Mouse (Mus musculus) liver, embryonic 16.5 days (tissue): Measurements from ENCODE around the gene Naa40. TPM values are rescaled to one million over a fixed set of nuclear protein-coding genes. Genes with fewer than 3 reads are reported as not detected.

Experiments used
- ATAC-seq: fragments of 200-750 bp; cut with Nextera tagmentation; 2 replicates; pipeline ENCODE4 v1.8.0; 2017; ENCODE audit warnings: low read depth, mild to moderate bottlenecking, moderate number of reproducible peaks, moderate library complexity
- H3K27ac ChIP-seq: fragments of 300-500 bp; sonication (generic); 2 replicates; pipeline ENCODE4 v1.5.1; 2014; ENCODE audit warnings: mild to moderate bottlenecking, low read length
- H3K27me3 ChIP-seq: fragments of 300-500 bp; sonication (generic); 2 replicates; pipeline ENCODE4 v1.6.1; 2014; ENCODE audit warnings: low read depth, low read length, mixed read lengths; ENCODE audit not compliant: control insufficient read depth, insufficient read depth
- H3K36me3 ChIP-seq: fragments of 300-500 bp; sonication (generic); 2 replicates; pipeline ENCODE4 v1.6.1; 2014; ENCODE audit warnings: mild to moderate bottlenecking; ENCODE audit not compliant: control insufficient read depth, insufficient read depth
- H3K4me1 ChIP-seq: fragments of 300-500 bp; sonication (generic); 2 replicates; pipeline ENCODE4 v1.6.1; 2014; ENCODE audit warnings: low read depth, low read length, mixed read lengths; ENCODE audit not compliant: control insufficient read depth
- H3K4me2 ChIP-seq: fragments of 300-500 bp; sonication (generic); 2 replicates; pipeline ENCODE4 v1.6.1; 2014; ENCODE audit warnings: low read depth, low read length, mixed read lengths
- H3K4me3 ChIP-seq: fragments of 300-500 bp; sonication (generic); 2 replicates; pipeline ENCODE4 v1.5.1; 2014; ENCODE audit warnings: low read depth, mild to moderate bottlenecking, low read length
- H3K9ac ChIP-seq: fragments of 300-500 bp; sonication (generic); 2 replicates; pipeline ENCODE4 v1.6.1; 2014; ENCODE audit warnings: low read depth, low read length
- H3K9me3 ChIP-seq: fragments of 300-500 bp; sonication (generic); replicated peaks from 2 replicates; pipeline ENCODE4 v1.6.1; 2016; ENCODE audit warnings: low read length; ENCODE audit not compliant: control insufficient read depth
- WGBS: fragments of 180-500 bp; shearing (Covaris S2); extraction: QIAGEN DNeasy Blood & Tissue Kit; methylation state at CpG from one replicate; pipeline ENCODE4 v1.1.7; 2014; ENCODE audit not compliant: insufficient replicate concordance; 5-methylcytosine and 5-hydroxymethylcytosine counted together
- polyA plus RNA-seq: library from polyadenylated mRNA; unstranded; fragments of >200 nt; fragmentation: Nextera tagmentation; extraction: Ambion mirVana; gene quantifications from 2 replicates; pipeline ENCODE4 v1.2.1, GENCODE M21; 2015

The Naa40 gene
- polyA plus RNA-seq, 1 experiment from 2014 or later: 22.1 TPM

DNA sequence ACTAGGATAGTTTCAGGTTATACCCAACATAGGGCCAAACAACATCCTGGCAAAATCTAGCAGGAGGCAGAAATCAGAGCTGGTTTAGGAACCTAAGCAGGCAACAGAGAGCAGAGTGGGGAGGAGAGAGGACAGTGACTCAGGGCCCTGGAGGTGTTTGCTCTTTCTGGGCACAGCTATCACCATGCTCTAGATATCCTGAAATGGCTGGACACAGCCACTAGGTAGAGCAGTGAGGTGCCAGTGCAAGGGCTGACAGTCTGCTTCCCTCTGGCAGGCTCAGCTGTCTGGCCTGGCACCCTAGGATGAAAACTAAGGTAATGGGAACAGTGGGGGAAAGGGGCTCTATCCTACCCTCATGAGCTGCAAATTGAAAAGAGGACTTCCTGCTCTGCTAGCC, 17.5 kb downstream of the Naa40 start:
- no peak overlapping the region for H3K27ac ChIP-seq
- H3K9me3 ChIP-seq: no peaks in the 10 kb centered on the region
- H3K4me2 ChIP-seq: no peak overlapping the region
- H3K27me3 ChIP-seq: no peaks in the 10 kb centered on the region
- H3K4me1 ChIP-seq: no peaks in the 10 kb centered on the region
- H3K9ac ChIP-seq: no peak overlapping the region
- no peak for ATAC-seq
- no peak overlapping the region for H3K4me3 ChIP-seq
- peaks cover 13% of the 10 kb centered on the region for H3K36me3 ChIP-seq

GRCm38 (mm10) chr19:7222196-7222595, 18.8 kb downstream of the Naa40 start:
- Histone ChIP-seq H3K9me3 (no peaks in the 10 kb centered on the region), H3K36me3 (peaks cover 1% of the 10 kb centered on the region), H3K4me3 (no peak overlapping the region), H3K9ac (no peak overlapping the region), H3K27ac (no peak overlapping the region), H3K4me2 (no peak overlapping the region), H3K27me3 (no peaks in the 10 kb centered on the region), H3K4me1 (peaks cover 6% of the 10 kb centered on the region)
- WGBS: 77% methylated on average over 6 of the region's 6 CpGs
- no peak for ATAC-seq

GRCm38 (mm10) chr19:7218753-7219152, 22.2 kb downstream of the Naa40 start:
- Histone ChIP-seq H3K27me3 (no peaks in the 10 kb centered on the region), H3K9me3 (no peaks in the 10 kb centered on the region), H3K9ac (no peak overlapping the region), H3K4me2 (no peak overlapping the region), H3K36me3 (peaks cover 19% of the 10 kb centered on the region), H3K4me3 (no peak overlapping the region), H3K4me1 (peaks cover 32% of the 10 kb centered on the region), H3K27ac (no peak overlapping the region)
- no peak for ATAC-seq
- 87% methylated on average over 5 of the region's 5 CpGs for WGBS

DNA sequence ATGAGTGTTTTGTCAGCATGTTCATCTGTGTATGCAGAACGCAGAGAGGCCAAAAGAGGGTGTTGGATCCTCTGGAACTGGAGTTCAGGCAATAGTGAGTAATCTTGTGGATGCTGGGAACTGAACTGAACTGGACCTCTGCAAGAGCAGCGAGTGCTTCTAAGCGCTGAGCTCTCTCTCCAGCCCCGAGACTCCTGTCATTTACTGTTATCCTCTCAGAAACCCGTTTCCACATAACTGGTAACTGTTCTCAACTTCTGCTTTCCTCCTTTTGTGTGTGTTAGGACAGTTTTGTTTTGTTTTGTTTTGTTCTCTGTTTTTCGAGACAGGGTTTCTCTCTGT, 23.1 kb downstream of the Naa40 start:
- ATAC-seq: 0 out of 2 replicates have a peak, but pooled peaks have one; percentile 4
- H3K4me2 ChIP-seq: peak overlapping the region; percentile 95
- H3K9me3 ChIP-seq: no peaks in the 10 kb centered on the region
- WGBS: 4% methylated on average over 6 of the region's 6 CpGs
- peak overlapping the region; percentile 53 for H3K27ac ChIP-seq
- H3K36me3 ChIP-seq: peaks cover 20% of the 10 kb centered on the region
- H3K4me1 ChIP-seq: peaks cover 32% of the 10 kb centered on the region
- H3K4me3 ChIP-seq: peak overlapping the region; percentile 72
- H3K9ac ChIP-seq: peak overlapping the region; percentile 65
- no peaks in the 10 kb centered on the region for H3K27me3 ChIP-seq

GRCm38 (mm10) chr19:7217162-7217925, 23.6 kb downstream of the Naa40 start, which contains the start of gene Cox8a:
TSS of gene Cox8a (minus strand) at chr19:7217616.
- Histone ChIP-seq H3K9ac (peak within 1 kb of the TSS; percentile 77), H3K27ac (peak within 1 kb of the TSS; percentile 78), H3K9me3 (no peaks in the 10 kb centered on the region), H3K4me2 (peak within 1 kb of the TSS; percentile 95), H3K4me3 (peak within 1 kb of the TSS; percentile 72), H3K4me1 (peaks cover 32% of the 10 kb centered on the region), H3K27me3 (no peaks in the 10 kb centered on the region), H3K36me3 (peaks cover 20% of the 10 kb centered on the region)
- under 1% methylated on average over 50 of the region's 50 CpGs for WGBS
- ATAC-seq: peak; percentile 98

GRCm38 (mm10) chr19:7214484-7214883, 26.5 kb downstream of the Naa40 start:
- Histone ChIP-seq H3K9ac (no peak overlapping the region), H3K27ac (no peak overlapping the region), H3K4me3 (no peak overlapping the region), H3K4me1 (peaks cover 32% of the 10 kb centered on the region), H3K4me2 (no peak overlapping the region), H3K27me3 (no peaks in the 10 kb centered on the region), H3K9me3 (no peaks in the 10 kb centered on the region), H3K36me3 (peaks cover 24% of the 10 kb centered on the region)
- 72% methylated on average over 5 of the region's 5 CpGs for WGBS
- ATAC-seq: no peak

- H3K27me3 ChIP-seq: no peaks in the 10 kb centered on the region
- H3K4me3 ChIP-seq: no peak overlapping the region
- ATAC-seq: no peak
- no peak overlapping the region for H3K4me2 ChIP-seq
- 84% methylated on average over 3 of the region's 3 CpGs for WGBS
- H3K36me3 ChIP-seq: peaks cover 24% of the 10 kb centered on the region
- H3K4me1 ChIP-seq: peaks cover 29% of the 10 kb centered on the region
- no peaks in the 10 kb centered on the region for H3K9me3 ChIP-seq
- H3K27ac ChIP-seq: no peak overlapping the region
- H3K9ac ChIP-seq: no peak overlapping the region
Measured at GRCm38 (mm10) chr19:7213010-7213409, 28.0 kb downstream of the Naa40 start.

DNA sequence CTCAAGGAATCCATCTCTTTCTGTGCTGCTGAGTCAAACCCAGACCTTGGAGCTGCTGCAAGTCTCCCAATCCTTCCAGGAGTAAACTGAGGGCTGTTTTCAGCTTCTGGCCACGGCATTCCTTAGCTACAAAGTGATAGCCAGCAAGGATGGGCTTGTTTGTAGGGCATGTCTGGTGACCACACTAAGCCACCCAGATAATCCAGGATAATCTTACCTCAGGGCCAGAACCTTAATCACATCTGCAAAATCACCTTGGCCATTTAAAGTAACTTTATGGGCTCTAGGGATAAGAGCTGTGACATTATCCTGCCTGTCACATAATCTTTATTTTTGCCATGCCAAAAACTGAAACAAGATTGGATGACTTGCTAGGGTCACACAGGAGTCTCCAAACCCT, 28.8 kb downstream of the Naa40 start:
- WGBS: 77% methylated on average over 1 of the region's 1 CpGs
- H3K4me3 ChIP-seq: no peak overlapping the region
- peaks cover 26% of the 10 kb centered on the region for H3K4me1 ChIP-seq
- no peaks in the 10 kb centered on the region for H3K9me3 ChIP-seq
- no peak overlapping the region for H3K9ac ChIP-seq
- peaks cover 24% of the 10 kb centered on the region for H3K36me3 ChIP-seq
- ATAC-seq: no peak
- H3K27ac ChIP-seq: no peak overlapping the region
- no peak overlapping the region for H3K4me2 ChIP-seq
- no peaks in the 10 kb centered on the region for H3K27me3 ChIP-seq

DNA sequence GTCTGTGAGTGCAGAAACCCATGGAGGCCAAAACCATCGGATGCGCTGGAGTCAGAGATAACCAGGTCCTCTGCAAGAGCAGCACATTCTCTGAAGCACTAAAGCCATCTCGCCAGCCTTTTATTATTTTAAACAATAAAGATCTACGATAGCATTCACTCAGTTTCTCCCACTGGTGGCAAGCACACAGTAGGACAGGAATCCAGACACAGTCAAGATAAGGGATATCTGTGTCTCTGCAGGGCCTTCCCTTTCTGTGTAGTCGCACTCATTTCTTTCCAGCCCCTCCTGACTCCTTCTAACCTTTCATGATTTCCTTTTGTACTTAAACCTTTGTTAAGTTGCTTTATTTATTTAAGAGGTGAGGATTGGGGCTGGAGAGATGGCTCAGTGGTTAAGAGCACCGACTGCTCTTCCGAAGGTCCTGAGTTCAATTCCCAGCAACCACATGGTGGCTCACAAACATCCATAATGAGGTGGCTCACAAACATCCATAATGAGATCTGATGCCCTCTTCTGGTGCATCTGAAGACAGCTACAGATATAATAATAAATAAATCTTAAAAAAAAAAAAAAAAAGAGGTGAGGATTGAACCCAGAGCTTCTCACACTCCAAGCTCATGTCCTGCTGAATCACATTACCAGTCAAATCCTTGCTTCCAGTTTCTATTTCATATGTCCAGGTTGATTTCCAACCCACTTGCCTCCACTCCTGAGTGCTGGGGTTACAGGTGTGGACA, 30.9 kb downstream of the Naa40 start:
- no peak overlapping the region for H3K4me3 ChIP-seq
- peaks cover 18% of the 10 kb centered on the region for H3K36me3 ChIP-seq
- peaks cover 24% of the 10 kb centered on the region for H3K4me1 ChIP-seq
- no peak for ATAC-seq
- no peak overlapping the region for H3K27ac ChIP-seq
- no peaks in the 10 kb centered on the region for H3K9me3 ChIP-seq
- H3K27me3 ChIP-seq: no peaks in the 10 kb centered on the region
- WGBS: 80% methylated on average over 7 of the region's 7 CpGs
- H3K9ac ChIP-seq: no peak overlapping the region
- no peak overlapping the region for H3K4me2 ChIP-seq
